Mouse (Mus musculus): ENCODE measurements around the gene Dusp23. TPM values are rescaled to one million over a fixed set of nuclear protein-coding genes. Genes with fewer than 3 reads are reported as not detected.

The Dusp23 gene
- polyA plus RNA-seq, 1 experiment from 2014 or later, result 8.4 TPM

DNA sequence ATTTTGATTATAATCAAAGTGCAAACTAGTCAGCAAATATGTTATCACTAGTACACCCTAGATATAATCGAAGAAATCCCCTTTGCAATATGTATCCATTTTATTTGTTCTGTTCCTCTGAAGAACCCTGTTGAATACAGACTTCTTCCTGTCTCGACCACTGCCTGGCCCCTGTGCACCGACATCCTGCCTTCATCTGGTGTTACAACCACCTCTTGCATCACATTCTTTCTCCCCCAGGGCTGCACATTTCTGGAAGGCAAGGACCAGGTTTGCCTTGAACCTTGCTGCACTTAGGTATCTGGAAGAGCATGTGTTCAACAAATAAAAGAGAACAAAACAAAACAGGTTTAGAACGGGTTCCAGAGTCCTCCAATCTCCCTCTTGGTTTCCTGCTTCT is 17.4 kb downstream of the Dusp23 start:
- H3K4me2 ChIP-seq (ENCODE audit: low read length), result no peak overlapping the region

DNA sequence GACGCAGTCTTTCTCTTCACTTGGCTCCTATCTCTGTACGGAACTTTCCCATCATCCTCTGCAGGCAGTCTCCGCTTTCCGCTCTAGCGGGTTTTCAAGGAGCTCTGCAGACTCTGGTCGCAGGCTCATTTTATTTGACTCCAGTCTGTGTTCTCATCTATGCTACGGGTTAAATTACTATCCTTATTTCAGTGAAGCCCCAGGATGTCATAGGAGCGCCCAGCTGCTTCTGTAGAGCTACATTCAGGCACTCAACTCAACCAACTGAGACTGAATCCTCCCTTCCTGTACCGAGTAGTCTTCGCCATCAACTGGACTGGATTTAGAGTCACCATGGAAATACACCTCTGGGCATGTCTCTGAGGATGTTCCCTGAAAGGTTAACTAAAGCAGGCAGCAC is 18.1 kb downstream of the Dusp23 start:
- H3K36me3 ChIP-seq (ENCODE audit: control insufficient read depth, insufficient read depth, low read length), result no peaks in the 10 kb centered on the region
- H3K9me3 ChIP-seq (ENCODE audit: control insufficient read depth, low read length), result no peaks in the 10 kb centered on the region
- no peak overlapping the region for H3K4me2 ChIP-seq (ENCODE audit: low read length)
- H3K4me1 ChIP-seq (ENCODE audit: control insufficient read depth, insufficient read depth, low read depth, low read length), result peaks cover 15% of the 10 kb centered on the region
- 85% methylated on average over 10 of the region's 10 CpGs for WGBS
- ATAC-seq, result no peak
- no peak overlapping the region for H3K9ac ChIP-seq (ENCODE audit: low read depth, low read length)
- no peak overlapping the region for H3K27ac ChIP-seq (ENCODE audit: low read depth, low read length)
- H3K4me3 ChIP-seq (ENCODE audit: low read length), result no peak overlapping the region
- no peaks in the 10 kb centered on the region for H3K27me3 ChIP-seq (replicated peaks; ENCODE audit: control insufficient read depth, insufficient read depth, low read length)

More for the DNA sequence above, 17.4 kb downstream of the Dusp23 start:
- ATAC-seq, result no peak
- Histone ChIP-seq H3K4me3 (ENCODE audit: low read length) (no peak overlapping the region), H3K27ac (ENCODE audit: low read depth, low read length) (no peak overlapping the region), H3K9me3 (ENCODE audit: control insufficient read depth, low read length) (no peaks in the 10 kb centered on the region), H3K4me1 (ENCODE audit: control insufficient read depth, insufficient read depth, low read depth, low read length) (peaks cover 15% of the 10 kb centered on the region), H3K36me3 (ENCODE audit: control insufficient read depth, insufficient read depth, low read length) (no peaks in the 10 kb centered on the region), H3K27me3 (replicated peaks; ENCODE audit: control insufficient read depth, insufficient read depth, low read length) (no peaks in the 10 kb centered on the region), H3K9ac (ENCODE audit: low read depth, low read length) (no peak overlapping the region)
- WGBS, result 74% methylated on average over 4 of the region's 4 CpGs

DNA sequence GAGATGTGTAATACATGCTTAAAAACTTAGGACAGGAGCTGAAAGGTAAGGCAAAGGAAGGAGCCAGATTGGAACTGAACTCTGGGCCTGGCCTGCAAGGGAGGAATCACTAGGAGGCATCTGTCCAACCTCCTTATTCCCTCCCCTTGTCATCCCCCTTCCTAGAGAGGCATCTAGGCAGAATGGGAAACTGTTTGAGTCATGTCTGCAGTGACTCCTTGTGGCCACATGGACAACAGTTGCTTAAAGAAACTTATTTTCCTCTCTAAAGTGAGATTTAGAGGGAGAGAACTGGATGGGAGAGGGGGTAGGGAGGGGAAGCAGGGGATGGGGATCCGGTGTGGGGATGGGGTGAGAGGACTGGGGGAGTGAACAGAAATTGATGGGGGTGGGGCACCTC is 20.0 kb downstream of the Dusp23 start:
- no peaks in the 10 kb centered on the region for H3K9me3 ChIP-seq (ENCODE audit: control insufficient read depth, low read length)
- no peak overlapping the region for H3K9ac ChIP-seq (ENCODE audit: low read depth, low read length)

DNA sequence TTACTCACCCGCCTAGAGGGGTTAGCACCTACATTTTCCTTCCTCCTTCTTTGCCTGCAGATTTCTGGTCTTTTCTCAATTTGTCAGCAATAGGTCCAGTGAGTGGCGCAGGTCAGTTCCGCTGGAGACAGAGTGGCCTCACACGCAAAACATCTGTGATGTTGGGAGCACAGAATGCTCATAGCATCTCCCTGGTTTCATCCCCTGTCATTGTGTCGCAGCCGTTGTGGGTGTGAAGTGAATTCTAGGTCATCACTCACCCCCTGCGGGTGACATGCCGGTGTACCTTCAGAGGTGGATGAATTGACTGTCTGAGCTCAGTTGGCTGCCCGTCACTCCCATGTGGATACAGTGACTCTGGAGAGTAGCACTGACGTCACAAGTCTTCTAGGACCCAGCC is 21.5 kb downstream of the Dusp23 start:
- Histone ChIP-seq H3K36me3 (ENCODE audit: control insufficient read depth, insufficient read depth, low read length) (no peaks in the 10 kb centered on the region), H3K9me3 (ENCODE audit: control insufficient read depth, low read length) (no peaks in the 10 kb centered on the region), H3K4me3 (ENCODE audit: low read length) (no peak overlapping the region), H3K4me1 (ENCODE audit: control insufficient read depth, insufficient read depth, low read depth, low read length) (no peaks in the 10 kb centered on the region; the same call in 1 of the 2 replicates), H3K4me2 (ENCODE audit: low read length) (no peak overlapping the region), H3K9ac (ENCODE audit: low read depth, low read length) (no peak overlapping the region), H3K27me3 (replicated peaks; ENCODE audit: control insufficient read depth, insufficient read depth, low read length) (no peaks in the 10 kb centered on the region), H3K27ac (ENCODE audit: low read depth, low read length) (no peak overlapping the region)
- ATAC-seq, result no peak
- 87% methylated on average over 10 of the region's 10 CpGs for WGBS

More for the DNA sequence above, 20.0 kb downstream of the Dusp23 start:
- Histone ChIP-seq H3K4me3 (ENCODE audit: low read length) (no peak overlapping the region), H3K4me2 (ENCODE audit: low read length) (no peak overlapping the region), H3K36me3 (ENCODE audit: control insufficient read depth, insufficient read depth, low read length) (no peaks in the 10 kb centered on the region), H3K27ac (ENCODE audit: low read depth, low read length) (no peak overlapping the region), H3K27me3 (replicated peaks; ENCODE audit: control insufficient read depth, insufficient read depth, low read length) (no peaks in the 10 kb centered on the region), H3K4me1 (ENCODE audit: control insufficient read depth, insufficient read depth, low read depth, low read length) (peaks cover 14% of the 10 kb centered on the region)
- ATAC-seq, result no peak
- 57% methylated on average over 1 of the region's 1 CpGs for WGBS

DNA sequence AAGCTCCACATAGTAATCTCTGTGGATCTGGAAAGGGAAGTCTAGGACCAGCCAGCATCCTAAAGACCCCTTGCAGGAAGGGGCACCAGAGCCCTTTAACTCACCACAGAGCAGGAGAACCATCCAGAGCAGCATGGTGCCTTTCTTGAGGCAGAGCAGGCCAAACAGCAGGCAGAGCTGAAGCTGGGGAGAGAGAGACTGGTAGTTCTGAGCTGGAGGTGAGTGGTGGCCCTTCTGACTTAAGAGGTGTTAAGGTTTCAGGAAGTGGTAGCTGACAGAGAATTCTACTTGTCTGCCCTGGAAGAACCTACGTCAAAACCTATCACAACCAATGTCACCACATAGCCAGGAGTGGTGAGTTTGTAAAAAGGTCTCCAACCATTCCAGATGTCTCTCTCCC is 30.4 kb downstream of the Dusp23 start, which contains the start of gene Fcrl6:
TSS of gene Fcrl6 (minus strand) at position 226 of the 400 bp plus-strand sequence.
- no peak for ATAC-seq
- H3K4me3 ChIP-seq (ENCODE audit: low read length), result no peak within 1 kb of the TSS
- H3K9ac ChIP-seq (ENCODE audit: low read depth, low read length), result no peak within 1 kb of the TSS
- no peaks in the 10 kb centered on the region for H3K27me3 ChIP-seq (replicated peaks; ENCODE audit: control insufficient read depth, insufficient read depth, low read length)
- H3K4me2 ChIP-seq (ENCODE audit: low read length), result no peak within 1 kb of the TSS
- H3K9me3 ChIP-seq (ENCODE audit: control insufficient read depth, low read length), result no peaks in the 10 kb centered on the region
- H3K4me1 ChIP-seq (ENCODE audit: control insufficient read depth, insufficient read depth, low read depth, low read length), result no peaks in the 10 kb centered on the region
- H3K36me3 ChIP-seq (ENCODE audit: control insufficient read depth, insufficient read depth, low read length), result no peaks in the 10 kb centered on the region
- H3K27ac ChIP-seq (ENCODE audit: low read depth, low read length), result no peak within 1 kb of the TSS
- WGBS, result 69% methylated on average over 1 of the region's 1 CpGs

DNA sequence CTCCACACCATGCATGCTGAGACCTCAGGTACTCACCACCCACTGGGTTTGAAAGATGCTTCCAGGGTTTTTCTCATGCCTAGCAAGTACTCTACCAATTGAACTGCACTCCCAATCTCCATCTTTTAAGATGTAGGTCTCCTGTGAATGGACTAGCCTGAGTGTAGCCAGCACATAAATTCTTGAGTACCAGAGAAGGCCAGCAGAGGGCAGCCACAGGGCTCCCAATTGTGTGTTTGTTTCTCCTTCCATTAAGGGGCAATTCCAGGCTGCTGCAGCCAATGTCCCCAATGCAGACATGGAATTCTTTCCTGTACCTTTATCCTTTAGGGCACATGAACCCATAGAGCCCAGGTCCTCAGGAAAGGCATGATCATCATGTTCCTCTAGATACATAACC is 38.3 kb downstream of the Dusp23 start:
- no peaks in the 10 kb centered on the region for H3K9me3 ChIP-seq (ENCODE audit: control insufficient read depth, low read length)
- no peaks in the 10 kb centered on the region for H3K36me3 ChIP-seq (ENCODE audit: control insufficient read depth, insufficient read depth, low read length)
- no peaks in the 10 kb centered on the region for H3K4me1 ChIP-seq (ENCODE audit: control insufficient read depth, insufficient read depth, low read depth, low read length)
- 0 out of 2 replicates have a peak, but pooled peaks have one; percentile 54 for ATAC-seq
- H3K27ac ChIP-seq (ENCODE audit: low read depth, low read length), result no peak overlapping the region
- no peak overlapping the region for H3K4me3 ChIP-seq (ENCODE audit: low read length)
- H3K9ac ChIP-seq (ENCODE audit: low read depth, low read length), result no peak overlapping the region
- no peaks in the 10 kb centered on the region for H3K27me3 ChIP-seq (replicated peaks; ENCODE audit: control insufficient read depth, insufficient read depth, low read length)
- H3K4me2 ChIP-seq (ENCODE audit: low read length), result no peak overlapping the region

DNA sequence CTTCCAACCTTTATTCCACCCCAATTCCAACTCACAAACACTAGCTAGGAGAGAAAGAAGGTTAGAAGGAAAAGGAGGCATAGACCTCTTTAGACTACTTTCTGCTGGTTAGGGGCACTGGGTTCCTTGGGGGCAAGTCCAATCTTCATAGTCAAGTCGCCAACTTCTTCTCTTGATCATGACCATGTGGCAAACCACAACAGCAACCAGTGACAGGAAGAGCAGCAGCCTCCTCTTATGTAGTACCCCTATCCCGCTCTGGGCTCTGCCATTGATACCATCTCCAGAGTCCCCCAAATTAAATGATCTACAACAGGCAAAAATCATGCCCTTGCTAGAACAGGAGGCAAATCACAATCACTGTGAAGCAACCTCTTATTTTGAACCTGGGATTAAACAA is 38.8 kb downstream of the Dusp23 start:
- H3K27ac ChIP-seq (ENCODE audit: low read depth, low read length), result no peak overlapping the region
- H3K4me3 ChIP-seq (ENCODE audit: low read length), result no peak overlapping the region
- H3K4me1 ChIP-seq (ENCODE audit: control insufficient read depth, insufficient read depth, low read depth, low read length), result no peaks in the 10 kb centered on the region
- ATAC-seq, result no peak
- no peaks in the 10 kb centered on the region for H3K9me3 ChIP-seq (ENCODE audit: control insufficient read depth, low read length)
- no peaks in the 10 kb centered on the region for H3K27me3 ChIP-seq (replicated peaks; ENCODE audit: control insufficient read depth, insufficient read depth, low read length)
- H3K9ac ChIP-seq (ENCODE audit: low read depth, low read length), result no peak overlapping the region
- WGBS, result 91% methylated on average over 2 of the region's 2 CpGs
- no peak overlapping the region for H3K4me2 ChIP-seq (ENCODE audit: low read length)
- H3K36me3 ChIP-seq (ENCODE audit: control insufficient read depth, insufficient read depth, low read length), result no peaks in the 10 kb centered on the region

DNA sequence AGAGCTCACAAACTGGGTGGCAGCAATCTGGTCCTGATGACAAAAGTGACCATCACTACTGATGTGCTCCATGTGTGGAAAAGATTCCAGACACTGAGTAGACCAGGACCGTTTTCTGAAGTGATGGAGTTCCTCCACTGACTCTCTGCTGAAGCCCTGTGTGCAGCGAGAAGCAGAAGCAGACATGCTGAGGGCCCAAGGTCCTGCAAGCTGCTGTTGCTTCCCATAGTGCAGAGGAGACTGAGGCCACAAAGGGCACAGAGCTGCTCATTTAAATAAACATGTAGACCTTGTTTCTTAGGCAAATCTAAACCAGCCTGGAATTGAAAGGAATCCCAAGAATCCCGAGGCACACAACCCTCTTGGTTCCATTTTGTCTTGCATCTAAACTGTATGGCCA is 39.4 kb downstream of the Dusp23 start:
- ATAC-seq, result no peak
- 66% methylated on average over 3 of the region's 3 CpGs for WGBS
- no peak overlapping the region for H3K27ac ChIP-seq (ENCODE audit: low read depth, low read length)

DNA sequence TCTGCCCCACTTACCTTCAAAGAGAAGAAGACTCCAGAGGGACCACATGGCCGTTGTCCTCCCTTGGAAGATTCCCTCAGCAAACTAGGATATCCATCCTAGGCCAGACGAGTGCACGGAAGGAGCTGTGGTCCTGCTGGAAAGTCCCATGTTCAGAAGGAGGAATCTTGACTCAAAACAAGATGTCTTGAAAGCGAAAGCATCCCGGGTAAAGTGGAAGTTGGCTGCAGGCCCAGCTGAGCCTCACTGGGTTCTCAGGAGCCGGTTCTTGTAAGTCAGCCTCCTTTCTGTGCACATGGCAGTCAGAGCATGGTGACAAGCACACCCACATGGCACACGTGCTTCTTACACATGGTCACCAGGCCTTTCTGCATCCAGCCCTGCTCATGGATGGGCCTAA is 42.4 kb downstream of the Dusp23 start, which contains the start of gene Slamf8:
TSS of gene Slamf8 (minus strand) at position 184 of the 400 bp plus-strand sequence.
- no peak within 1 kb of the TSS for H3K9ac ChIP-seq (ENCODE audit: low read depth, low read length)
- no peaks in the 10 kb centered on the region for H3K9me3 ChIP-seq (ENCODE audit: control insufficient read depth, low read length)
- no peaks in the 10 kb centered on the region for H3K36me3 ChIP-seq (ENCODE audit: control insufficient read depth, insufficient read depth, low read length)
- no peak within 1 kb of the TSS for H3K4me3 ChIP-seq (ENCODE audit: low read length)
- no peak within 1 kb of the TSS for H3K27ac ChIP-seq (ENCODE audit: low read depth, low read length)
- peaks cover 10% of the 10 kb centered on the region for H3K4me1 ChIP-seq (ENCODE audit: control insufficient read depth, insufficient read depth, low read depth, low read length)
- no peak within 1 kb of the TSS for H3K4me2 ChIP-seq (ENCODE audit: low read length)
- WGBS, result 74% methylated on average over 7 of the region's 7 CpGs
- no peak for ATAC-seq
- H3K27me3 ChIP-seq (replicated peaks; ENCODE audit: control insufficient read depth, insufficient read depth, low read length), result no peaks in the 10 kb centered on the region

More for the DNA sequence above, 39.4 kb downstream of the Dusp23 start:
- H3K4me3 ChIP-seq (ENCODE audit: low read length), result no peak overlapping the region
- H3K27me3 ChIP-seq (replicated peaks; ENCODE audit: control insufficient read depth, insufficient read depth, low read length), result no peaks in the 10 kb centered on the region
- no peak overlapping the region for H3K9ac ChIP-seq (ENCODE audit: low read depth, low read length)
- H3K4me1 ChIP-seq (ENCODE audit: control insufficient read depth, insufficient read depth, low read depth, low read length), result no peaks in the 10 kb centered on the region
- H3K9me3 ChIP-seq (ENCODE audit: control insufficient read depth, low read length), result no peaks in the 10 kb centered on the region
- no peaks in the 10 kb centered on the region for H3K36me3 ChIP-seq (ENCODE audit: control insufficient read depth, insufficient read depth, low read length)
- no peak overlapping the region for H3K4me2 ChIP-seq (ENCODE audit: low read length)

Measured in hindbrain, embryonic 16.5 days (tissue).